Mouse (Mus musculus) adipocyte (in vitro differentiated cells): ENCODE results near the gene Cdkal1.

Experiments
- DNase-seq: peaks from one replicate; pipeline ENCODE4 v3.0.0-alpha.2; 2016; ENCODE audit warnings: low spot score

Cdkal1 gene

DNA sequence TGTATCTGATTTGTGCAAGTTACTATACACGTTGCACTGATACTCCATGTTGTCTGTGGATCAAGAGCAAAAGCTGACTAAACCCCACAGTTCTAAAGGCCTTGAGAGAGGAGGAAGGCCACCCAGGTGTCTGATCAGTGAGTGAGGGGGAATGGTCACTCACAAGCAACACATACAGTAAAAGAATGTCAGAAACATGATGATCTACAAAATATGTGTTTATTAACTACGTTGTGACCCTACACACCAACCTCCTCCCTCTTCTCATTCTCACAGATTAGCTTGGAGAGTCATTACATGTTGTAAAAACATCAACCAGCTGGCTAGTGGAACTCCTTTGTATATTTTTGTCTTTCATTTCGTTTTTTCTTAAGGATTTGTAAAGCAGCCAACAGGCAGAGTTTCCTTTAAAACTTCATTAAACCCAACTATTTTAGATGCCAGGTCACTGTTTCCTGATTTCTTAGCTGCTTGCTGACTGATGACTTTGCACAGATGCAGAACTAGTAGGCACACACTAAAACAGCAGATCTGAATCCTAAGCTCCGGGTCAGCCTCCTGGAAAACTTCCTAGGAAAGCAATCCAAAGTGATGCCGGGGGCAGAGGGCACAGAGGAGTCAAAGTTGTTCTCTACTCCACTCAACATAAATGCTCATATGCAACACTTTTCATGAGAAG lies 157.0 kb downstream of the Cdkal1 start:
- DNase-seq = peak; percentile 24

DNA sequence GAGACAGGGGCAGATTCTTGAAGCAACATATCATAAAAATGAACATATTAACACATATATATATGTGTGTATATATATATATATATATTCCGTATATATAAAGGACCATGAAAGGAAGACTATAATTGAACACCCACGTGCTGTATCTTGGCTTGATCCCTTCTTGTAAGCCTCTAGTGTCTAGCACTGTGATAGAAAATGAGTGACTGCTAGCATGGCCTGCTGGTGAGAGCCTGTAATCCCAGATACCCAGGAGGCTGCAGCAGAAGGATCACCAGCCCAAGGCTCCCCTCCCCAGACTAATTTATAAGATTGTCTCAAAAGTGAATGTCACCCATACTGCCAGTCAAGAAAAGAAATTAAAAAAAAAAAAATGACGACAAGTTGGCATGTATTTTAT lies 158.2 kb downstream of the Cdkal1 start:
- no peak for DNase-seq

DNA sequence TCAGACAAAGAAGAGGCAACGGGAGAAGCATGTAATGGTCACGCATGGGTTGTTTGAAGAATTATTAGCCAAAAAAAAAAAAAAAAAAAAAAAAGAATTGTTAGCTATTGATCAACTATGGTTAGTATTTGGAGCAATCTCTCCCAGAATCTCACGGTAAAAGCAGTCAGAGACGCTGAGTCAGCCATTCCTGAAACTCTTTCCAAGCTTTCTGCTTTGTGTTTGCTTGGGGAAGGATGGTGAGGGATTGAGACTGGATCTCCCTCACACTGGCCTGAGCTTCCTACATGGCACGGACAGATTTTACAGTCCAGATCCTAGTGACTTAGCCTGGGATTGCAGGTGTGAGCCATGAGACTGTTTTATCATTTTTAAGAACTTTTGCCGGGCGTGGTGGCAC lies 164.7 kb downstream of the Cdkal1 start:
- DNase-seq = no peak

DNA sequence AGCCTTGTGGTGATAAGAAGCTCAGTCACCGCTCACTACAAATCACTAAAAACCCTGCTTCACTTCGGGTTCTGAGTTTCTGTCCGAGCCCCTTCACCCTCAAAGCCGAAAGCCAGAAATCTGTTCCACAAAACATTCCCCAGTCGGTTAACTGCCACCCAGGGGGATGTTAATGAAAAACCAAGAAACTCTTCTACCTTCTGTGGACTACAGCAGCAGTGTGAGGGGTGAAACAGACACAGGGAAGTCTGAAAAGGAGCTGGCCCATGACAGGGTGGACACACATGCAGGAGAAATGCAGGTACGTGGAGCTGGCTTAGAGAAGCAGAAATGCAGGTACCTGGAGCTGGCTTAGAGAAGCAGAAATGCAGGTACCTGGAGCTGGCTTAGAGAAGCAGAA lies 166.6 kb downstream of the Cdkal1 start:
- DNase-seq = no peak

DNA sequence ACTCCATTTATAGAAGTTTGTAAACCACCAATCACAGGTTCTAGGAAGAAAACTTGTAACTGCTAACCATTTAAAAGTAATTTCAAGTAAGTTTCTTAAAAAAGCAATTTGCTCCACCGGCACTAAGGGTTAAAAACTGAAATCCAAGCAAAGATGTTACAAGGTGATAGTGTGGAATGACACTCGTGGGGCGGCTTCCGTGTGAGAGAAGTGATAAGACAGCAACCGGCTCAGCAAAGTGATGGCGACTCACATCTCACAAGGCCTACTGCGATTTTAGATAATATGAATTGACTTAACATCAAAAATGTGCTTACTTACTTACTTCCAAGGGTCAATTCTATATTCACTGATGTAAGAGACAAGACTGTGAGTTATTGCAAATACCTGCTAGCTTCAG lies 167.6 kb downstream of the Cdkal1 start:
- DNase-seq = no peak

DNA sequence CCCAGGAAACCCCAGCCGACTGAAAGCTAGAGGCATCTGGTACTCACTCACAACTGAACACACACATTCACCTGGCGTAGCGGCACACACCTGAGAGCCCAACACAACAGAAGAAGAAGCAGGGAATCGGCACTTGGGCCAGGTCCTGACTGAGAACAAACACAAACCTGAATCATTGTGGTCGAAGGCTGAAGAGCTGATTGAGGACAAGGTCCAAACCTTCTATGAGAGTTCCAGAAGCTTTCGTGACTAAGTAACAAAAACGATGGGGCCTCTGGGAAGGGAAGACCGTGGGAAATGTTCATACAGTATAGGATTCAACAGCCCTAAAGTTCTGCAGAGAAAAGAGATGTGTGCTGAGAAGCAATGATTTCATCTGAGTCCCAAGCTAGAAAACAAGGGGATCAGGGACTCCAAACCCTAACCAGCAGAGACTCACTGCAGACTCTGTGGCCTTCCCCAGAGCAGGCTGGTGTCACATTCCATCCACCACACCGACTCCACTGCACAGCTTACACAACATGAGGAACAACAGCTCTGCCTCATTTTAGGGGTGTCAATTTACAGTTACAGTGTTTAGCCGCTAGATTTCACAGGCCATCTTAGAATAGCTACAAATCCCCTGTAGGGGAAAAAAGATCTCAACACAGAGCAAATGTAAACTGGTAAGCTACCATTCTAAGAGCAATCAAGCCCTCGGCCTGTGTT lies 175.8 kb downstream of the Cdkal1 start:
- DNase-seq = no peak

- no peak for DNase-seq
These were observed 177.9 kb downstream of the Cdkal1 start for GRCm38 (mm10) chr13:29677559-29677958.

- DNase-seq = peak; percentile 45
These were observed 184.8 kb downstream of the Cdkal1 start for GRCm38 (mm10) chr13:29670626-29671025.

DNA sequence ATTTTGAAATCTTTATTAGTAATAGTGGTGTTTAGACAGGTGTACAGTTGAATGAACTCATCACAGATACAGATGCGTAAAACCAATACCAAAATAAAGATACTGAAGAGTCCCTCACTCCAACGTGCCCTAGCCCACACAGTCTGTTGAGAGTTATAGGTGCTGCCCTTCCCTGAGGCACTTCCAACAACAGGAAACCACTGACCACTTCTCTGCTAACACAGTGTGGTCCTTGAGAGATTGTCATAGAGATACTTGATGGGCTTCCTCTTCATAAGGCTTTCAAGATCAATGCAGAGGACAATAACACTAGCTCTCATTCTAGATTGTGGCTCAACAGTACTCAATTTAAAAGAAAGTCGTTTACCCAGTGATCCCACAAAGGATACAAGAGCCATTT lies 191.6 kb downstream of the Cdkal1 start:
- DNase-seq = no peak

GRCm38 (mm10) chr13:29655841-29656365 lies 199.6 kb downstream of the Cdkal1 start:
- no peak for DNase-seq

DNA sequence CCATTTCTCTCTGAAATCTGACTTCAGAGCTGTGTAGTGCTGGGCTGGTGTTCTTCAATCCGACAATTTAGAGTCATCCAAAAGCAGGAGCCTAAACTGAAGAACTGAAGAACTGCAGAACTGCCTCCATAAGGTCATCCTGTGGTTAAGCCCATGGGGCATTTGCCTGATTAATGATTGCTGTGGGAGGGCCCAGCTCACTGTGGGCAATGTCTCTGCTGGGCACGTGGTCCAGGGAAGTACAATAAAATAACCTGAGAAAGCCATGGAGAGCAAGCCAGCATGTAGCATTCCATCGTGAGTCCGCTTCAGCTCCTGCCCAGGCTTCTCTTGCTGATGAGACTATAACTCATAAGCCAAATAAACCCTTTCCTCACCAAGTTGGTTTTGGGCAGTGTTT lies 202.1 kb downstream of the Cdkal1 start:
- DNase-seq = no peak

DNA sequence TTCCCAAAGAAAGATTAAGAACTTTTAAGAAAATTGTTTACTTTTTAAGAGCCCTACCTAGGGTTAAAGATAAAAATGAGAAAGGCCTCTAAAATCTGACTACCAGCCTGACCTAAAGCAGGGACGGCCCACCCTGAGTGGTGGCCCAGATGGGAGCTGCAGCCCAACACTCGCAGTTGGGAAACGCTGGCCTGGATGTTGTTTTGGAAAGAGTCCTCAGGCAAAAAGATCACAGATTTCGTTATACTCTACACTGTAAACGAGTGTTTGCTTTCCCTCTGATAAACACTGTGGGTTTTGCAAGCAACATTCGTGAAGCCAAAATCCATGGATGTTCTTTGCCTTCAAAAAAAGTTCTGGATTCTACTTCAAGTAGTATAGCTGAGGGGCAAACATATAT lies 202.7 kb downstream of the Cdkal1 start:
- no peak for DNase-seq

DNA sequence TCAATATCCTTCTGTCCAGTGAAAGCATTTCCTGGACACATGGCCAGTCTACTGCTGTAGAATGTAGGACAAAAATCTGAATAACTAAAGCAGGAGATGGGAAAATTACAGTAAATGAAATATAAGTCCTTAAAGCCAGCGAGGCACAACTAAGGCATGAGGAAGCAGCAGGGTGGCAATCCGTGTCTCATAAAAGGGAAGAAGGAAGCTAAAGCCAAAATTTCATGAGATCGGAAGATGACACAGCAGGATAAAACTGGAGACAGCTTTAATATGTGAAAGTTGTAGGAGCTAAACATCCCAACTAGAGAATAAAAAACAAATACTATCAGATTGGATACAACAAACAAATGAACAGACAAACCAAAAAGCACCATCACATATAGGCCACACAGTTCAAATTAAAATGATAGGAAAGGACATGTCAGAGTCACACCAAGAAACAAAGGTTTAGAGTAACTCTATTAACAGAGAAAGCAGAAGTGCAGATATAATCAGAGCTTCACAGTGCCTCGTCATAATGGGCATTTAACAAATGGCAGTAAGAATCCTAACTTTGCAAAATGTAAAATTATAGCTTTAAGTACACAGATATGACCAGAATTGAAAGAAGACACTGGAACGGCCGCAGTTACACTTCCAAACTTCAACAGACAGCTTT lies 204.8 kb downstream of the Cdkal1 start:
- no peak for DNase-seq

DNA sequence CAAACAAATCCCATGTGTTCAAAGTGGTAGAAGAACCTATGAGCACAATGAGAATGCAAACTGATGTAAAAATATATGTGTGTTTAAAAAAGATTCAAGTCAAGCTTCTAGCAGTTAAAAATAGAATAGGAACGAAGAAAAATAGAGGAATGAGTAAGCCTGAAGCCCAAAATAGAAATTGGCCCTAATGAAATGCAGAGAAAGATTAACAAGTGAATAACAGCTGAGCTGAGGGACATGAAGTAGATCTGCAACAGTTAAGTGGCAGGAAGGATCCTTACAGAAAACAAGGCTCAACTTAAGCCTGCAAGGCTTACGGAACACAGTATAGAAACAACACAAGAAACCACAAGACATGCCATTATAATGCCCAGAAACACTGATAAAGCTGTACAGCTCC lies 205.9 kb downstream of the Cdkal1 start:
- DNase-seq = peak; percentile 38

DNA sequence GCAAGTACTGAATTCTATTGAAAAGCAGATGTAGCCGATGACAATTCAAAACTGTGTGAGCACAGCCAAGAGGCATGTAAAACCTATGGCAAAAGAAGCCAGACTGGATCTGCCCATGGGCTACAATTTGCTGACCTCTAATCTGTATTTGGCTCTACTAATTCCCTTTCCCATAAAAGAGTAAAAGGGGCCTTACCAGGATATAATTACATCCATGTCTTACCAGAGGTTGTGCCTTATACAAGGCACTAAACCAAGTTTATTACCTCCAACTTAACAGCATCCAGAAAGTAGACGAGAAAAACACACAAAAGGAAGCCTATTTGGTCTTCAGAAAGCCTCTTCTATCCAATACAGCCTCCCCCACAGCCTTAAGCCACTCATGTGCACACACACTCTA lies 213.2 kb downstream of the Cdkal1 start:
- no peak for DNase-seq

GRCm38 (mm10) chr13:29641200-29641599 lies 214.3 kb downstream of the Cdkal1 start:
- DNase-seq = no peak

DNA sequence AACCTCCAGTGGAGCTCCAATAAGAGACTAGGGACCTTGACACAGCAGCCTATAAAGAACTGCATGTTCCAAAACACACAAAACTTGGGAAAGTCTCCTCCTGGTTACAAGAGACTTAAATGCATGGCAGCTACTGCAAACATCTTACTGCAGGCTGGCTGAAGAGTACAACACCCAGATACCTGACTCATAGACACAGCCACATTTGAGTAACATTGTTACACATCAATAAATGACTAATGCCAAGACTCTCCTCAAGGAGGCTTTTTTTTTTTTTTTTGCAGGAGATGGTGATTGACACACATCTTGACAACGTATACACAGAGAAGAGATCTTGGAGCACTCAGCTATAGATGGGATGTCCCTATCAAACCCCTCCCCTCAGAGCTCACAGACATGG lies 215.3 kb downstream of the Cdkal1 start:
- no peak for DNase-seq

- DNase-seq = no peak
These were observed 217.2 kb downstream of the Cdkal1 start for GRCm38 (mm10) chr13:29638303-29638702.

DNA sequence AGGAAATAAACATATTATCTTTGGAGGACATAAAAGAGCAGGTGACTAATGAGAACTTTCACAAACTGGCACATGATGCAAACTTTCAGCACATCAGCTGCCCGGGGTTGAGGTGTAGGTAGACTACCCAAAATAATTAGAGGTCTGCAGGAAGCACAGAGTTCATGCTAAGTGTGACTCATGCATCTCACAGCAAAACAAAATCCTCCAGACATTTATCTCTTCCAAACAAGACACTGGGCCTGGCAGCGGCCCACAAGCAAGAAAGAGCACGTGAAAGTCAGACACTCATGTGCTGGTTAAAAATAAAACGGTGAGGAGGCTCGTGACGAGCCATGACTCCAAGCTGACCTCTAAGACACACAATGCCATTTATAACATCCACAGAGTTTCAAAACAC lies 217.7 kb downstream of the Cdkal1 start:
- peak; percentile 78 for DNase-seq

DNA sequence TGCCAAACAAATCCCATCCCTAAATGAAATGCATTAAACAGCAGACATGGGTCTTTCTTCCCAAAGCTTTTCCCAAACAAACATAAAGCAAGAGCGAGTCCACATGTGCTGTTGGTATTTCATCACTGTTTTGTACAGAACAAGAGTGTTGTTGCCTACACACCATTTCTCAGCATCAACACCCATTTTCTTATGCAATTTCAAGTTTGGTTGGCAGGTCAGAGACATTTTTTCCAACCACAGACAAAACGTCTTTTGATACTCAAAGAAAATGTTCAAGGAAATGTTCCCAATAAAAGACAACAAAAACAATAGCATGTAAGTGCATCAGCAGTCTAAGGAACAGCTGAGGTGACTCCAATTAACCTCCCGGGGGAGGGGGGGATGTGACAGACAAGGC lies 219.9 kb downstream of the Cdkal1 start:
- peak; percentile 70 for DNase-seq

- DNase-seq = peak; percentile 29
These were observed 224.1 kb downstream of the Cdkal1 start for GRCm38 (mm10) chr13:29631342-29631741.

DNA sequence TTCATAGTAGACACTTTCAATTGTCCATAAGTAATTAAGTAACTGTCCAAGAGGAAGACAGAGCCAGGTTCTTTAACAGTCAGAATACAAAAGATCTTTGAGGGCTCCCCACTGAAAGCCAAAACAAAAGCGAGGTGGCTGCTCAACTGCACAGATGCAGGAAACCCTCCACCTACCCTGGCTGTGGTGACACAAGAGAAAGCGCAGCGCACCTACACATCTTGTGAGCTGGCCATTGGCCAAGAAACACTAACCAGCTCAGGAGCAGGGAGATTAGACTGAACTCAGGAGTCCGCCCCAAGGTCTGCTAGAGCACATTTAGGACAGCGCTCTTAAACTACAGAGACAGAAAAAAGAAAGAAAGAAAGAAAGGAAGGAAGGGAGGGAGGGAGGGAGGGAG lies 226.9 kb downstream of the Cdkal1 start:
- DNase-seq = no peak
